Comparison of ENCODE assay signal across 28 mouse cellular contexts in genomic region chr7:107180406-107180805, GRCm38 (mm10). TPM values are rescaled to one million over a fixed set of nuclear protein-coding genes. Genes with fewer than 3 reads are reported as not detected.
"Had no signal": no experiment of that assay in that cellular context is flagged by ENCODE, and none has a peak within 500 bp of the region (broad histone marks: within the 10 kb centered on the region; RNA-seq: fewer than 3 reads in every experiment).

No protein-coding gene starts in this region.

- H3K4me1 ChIP-seq: limb, embryonic 13.5 days; liver, embryonic 12.5 days; liver, embryonic 15.5 days; neural tube, embryonic 12.5 days; neural tube, embryonic 15.5 days; stomach, embryonic 15.5 days had no signal

- H3K27ac ChIP-seq: left cerebral cortex, adult 2 months; limb, embryonic 13.5 days; liver, embryonic 12.5 days; liver, embryonic 15.5 days; neural tube, embryonic 12.5 days; neural tube, embryonic 15.5 days; stomach, embryonic 15.5 days had no signal

- H3K9ac ChIP-seq: limb, embryonic 13.5 days; liver, embryonic 12.5 days; liver, embryonic 15.5 days; neural tube, embryonic 12.5 days; neural tube, embryonic 15.5 days; stomach, embryonic 15.5 days had no signal

- DNase-seq: kidney, adult 9 months; kidney, postnatal 10 days; layer of hippocampus, postnatal 36 days; left cerebral cortex, postnatal 4 days; liver; lung, adult 2 months; lung, postnatal 14 days; lung, postnatal 4 days; midbrain, embryonic 14.5 days; right cerebral cortex, adult 18-20 months; right cerebral cortex, postnatal 14 days; spleen, adult 18-20 months; thymus, postnatal 25 days had no signal

- ATAC-seq: liver, embryonic 12.5 days had no signal

- H3K4me2 ChIP-seq: limb, embryonic 13.5 days; liver, embryonic 12.5 days; liver, embryonic 15.5 days; midbrain, embryonic 11.5 days; neural tube, embryonic 12.5 days; neural tube, embryonic 15.5 days; stomach, embryonic 15.5 days had no signal

- H3K27me3 ChIP-seq: limb, embryonic 13.5 days; liver, embryonic 12.5 days; liver, embryonic 15.5 days; neural tube, embryonic 12.5 days; neural tube, embryonic 15.5 days; stomach, embryonic 15.5 days had no signal

- H3K9me3 ChIP-seq: limb, embryonic 13.5 days; liver, embryonic 12.5 days; liver, embryonic 15.5 days; neural tube, embryonic 12.5 days; neural tube, embryonic 15.5 days; stomach, embryonic 15.5 days had no signal

- H3K4me3 ChIP-seq: left cerebral cortex, adult 2 months; limb, embryonic 13.5 days; liver, embryonic 12.5 days; liver, embryonic 15.5 days; neural tube, embryonic 12.5 days; neural tube, embryonic 15.5 days; stomach, embryonic 15.5 days had no signal

- H3K36me3 ChIP-seq: limb, embryonic 13.5 days; liver, embryonic 12.5 days; liver, embryonic 15.5 days; neural tube, embryonic 12.5 days; neural tube, embryonic 15.5 days; stomach, embryonic 15.5 days had no signal

RNA-seq across cellular contexts. Expression of gene Nlrp14, which starts 13.6 kb away (rescaled TPM):
- total RNA-seq: layer of hippocampus, adult 8-10 months; layer of hippocampus, postnatal 10 days; layer of hippocampus, postnatal 36 days; left cerebral cortex, adult 2 months; left cerebral cortex, postnatal 10 days; left cerebral cortex, postnatal 4 days; megakaryocyte progenitor cell, adult 5-6 weeks; megakaryocyte-erythroid progenitor cell, adult 5-6 weeks had no signal
- polyA plus RNA-seq: limb, embryonic 13.5 days; liver, embryonic 12.5 days; liver, embryonic 15.5 days; lung, adult 2 months; lung, embryonic 16.5 days; midbrain, embryonic 11.5 days; midbrain, embryonic 14.5 days; neural tube, embryonic 12.5 days; neural tube, embryonic 15.5 days; stomach, embryonic 15.5 days had no signal

RNA-seq across cellular contexts. Expression of gene Rbmxl2, which starts 28.8 kb away (rescaled TPM):
- total RNA-seq: layer of hippocampus, adult 8-10 months; layer of hippocampus, postnatal 10 days; layer of hippocampus, postnatal 36 days; left cerebral cortex, adult 2 months; left cerebral cortex, postnatal 10 days; left cerebral cortex, postnatal 4 days; megakaryocyte progenitor cell, adult 5-6 weeks; megakaryocyte-erythroid progenitor cell, adult 5-6 weeks had no signal
- polyA plus RNA-seq: limb, embryonic 13.5 days; liver, embryonic 12.5 days; liver, embryonic 15.5 days; lung, adult 2 months; lung, embryonic 16.5 days; midbrain, embryonic 14.5 days; neural tube, embryonic 12.5 days; neural tube, embryonic 15.5 days; stomach, embryonic 15.5 days; thymus, postnatal 0 days had no signal

RNA-seq across cellular contexts. Expression of gene Olfr716, which starts 42.3 kb away (rescaled TPM):
- total RNA-seq: layer of hippocampus, adult 8-10 months; layer of hippocampus, postnatal 10 days; layer of hippocampus, postnatal 36 days; left cerebral cortex, adult 2 months; left cerebral cortex, postnatal 10 days; left cerebral cortex, postnatal 4 days; megakaryocyte progenitor cell, adult 5-6 weeks; megakaryocyte-erythroid progenitor cell, adult 5-6 weeks had no signal
- polyA plus RNA-seq: limb, embryonic 13.5 days; liver, embryonic 12.5 days; liver, embryonic 15.5 days; lung, adult 2 months; lung, embryonic 16.5 days; midbrain, embryonic 11.5 days; midbrain, embryonic 14.5 days; neural tube, embryonic 12.5 days; neural tube, embryonic 15.5 days; stomach, embryonic 15.5 days; thymus, postnatal 0 days had no signal

RNA-seq across cellular contexts. Expression of gene Olfr715, which starts 49.5 kb away (rescaled TPM):
- total RNA-seq: layer of hippocampus, adult 8-10 months; layer of hippocampus, postnatal 10 days; layer of hippocampus, postnatal 36 days; left cerebral cortex, adult 2 months; left cerebral cortex, postnatal 10 days; megakaryocyte progenitor cell, adult 5-6 weeks; megakaryocyte-erythroid progenitor cell, adult 5-6 weeks had no signal
- polyA plus RNA-seq: limb, embryonic 13.5 days; liver, embryonic 12.5 days; liver, embryonic 15.5 days; lung, adult 2 months; lung, embryonic 16.5 days; midbrain, embryonic 11.5 days; midbrain, embryonic 14.5 days; neural tube, embryonic 12.5 days; neural tube, embryonic 15.5 days; stomach, embryonic 15.5 days; thymus, postnatal 0 days had no signal
